Mouse (Mus musculus) frontal cortex, adult (tissue): ENCODE measurements around the gene Magi2.
A peak's percentile ranks its signal among the peaks of the same experiment; 100 is the strongest.

ENCODE experiments used
- ATAC-seq: cut with Nextera tagmentation; 2 replicates; pipeline ENCODE4 v1.9.2; 2017; ENCODE audit warnings: mild to moderate bottlenecking, moderate library complexity, mixed read lengths; ENCODE audit not compliant: low TSS enrichment

Gene Magi2

GRCm38 (mm10) chr5:20589731-20590130 is 1362.9 kb downstream of the Magi2 start:
- ATAC-seq: no peak

GRCm38 (mm10) chr5:20598196-20598595 is 1371.4 kb downstream of the Magi2 start:
- peak; percentile 50; the same call in 1 of the 2 replicates for ATAC-seq

- ATAC-seq: no peak
Observed at GRCm38 (mm10) chr5:20603756-20604469, 1377.1 kb downstream of the Magi2 start.

GRCm38 (mm10) chr5:20606497-20606896 is 1379.7 kb downstream of the Magi2 start:
- peak; percentile 10; the same call in 1 of the 2 replicates for ATAC-seq

GRCm38 (mm10) chr5:20607503-20607902 is 1380.7 kb downstream of the Magi2 start:
- ATAC-seq: no peak

- no peak for ATAC-seq
Observed at GRCm38 (mm10) chr5:20609206-20609935, 1382.5 kb downstream of the Magi2 start.

- ATAC-seq: no peak
Observed at GRCm38 (mm10) chr5:20610640-20611039, 1383.8 kb downstream of the Magi2 start.

- peak; percentile 62; the same call in 1 of the 2 replicates for ATAC-seq
Observed at GRCm38 (mm10) chr5:20612616-20613015, 1385.8 kb downstream of the Magi2 start.

GRCm38 (mm10) chr5:20614891-20615290 is 1388.1 kb downstream of the Magi2 start:
- peak; percentile 74 for ATAC-seq

- ATAC-seq: 0 out of 2 replicates have a peak, but pooled peaks have one; percentile 21
Observed at GRCm38 (mm10) chr5:20620596-20621511, 1394.0 kb downstream of the Magi2 start.

- ATAC-seq: no peak
Observed at GRCm38 (mm10) chr5:20622417-20622816, 1395.6 kb downstream of the Magi2 start.

- peak; percentile 75 for ATAC-seq
Observed at GRCm38 (mm10) chr5:20622837-20623573, 1396.2 kb downstream of the Magi2 start.

- peak; percentile 68 for ATAC-seq
Observed at GRCm38 (mm10) chr5:20625117-20625516, 1398.3 kb downstream of the Magi2 start.

GRCm38 (mm10) chr5:20628954-20629601 is 1402.2 kb downstream of the Magi2 start:
- peak; percentile 96 for ATAC-seq

GRCm38 (mm10) chr5:20634046-20634769 is 1407.4 kb downstream of the Magi2 start:
- ATAC-seq: no peak; the same call in 1 of the 2 replicates

GRCm38 (mm10) chr5:20634822-20635221 is 1408.0 kb downstream of the Magi2 start:
- peak; percentile 58 for ATAC-seq

- peak; percentile 60 for ATAC-seq
Observed at GRCm38 (mm10) chr5:20637300-20637989, 1410.6 kb downstream of the Magi2 start.

GRCm38 (mm10) chr5:20642196-20642595 is 1415.4 kb downstream of the Magi2 start:
- no peak for ATAC-seq

- no peak for ATAC-seq
Observed at GRCm38 (mm10) chr5:20643741-20644140, 1416.9 kb downstream of the Magi2 start.
